Mouse (Mus musculus) stomach, embryonic 14.5 days (tissue): Measurements from ENCODE around the gene Gm49354. TPM values are rescaled to one million over a fixed set of nuclear protein-coding genes. Genes with fewer than 3 reads are reported as not detected.
"Not testable (repeated sequence)": the region's sequence is repeated elsewhere in the genome, so short reads cannot be mapped to it uniquely, and the experiment has no call there.

Experiments
- ATAC-seq: fragments of 200-750 bp; cut with Nextera tagmentation; 2 replicates; pipeline ENCODE4 v1.8.0; 2017; ENCODE audit warnings: low read depth, moderate TSS enrichment; ENCODE audit not compliant: insufficient number of reproducible peaks, insufficient read depth, low FRiP score
- H3K27ac ChIP-seq: fragments of 300-500 bp; sonication (generic); 2 replicates; pipeline ENCODE4 v1.5.1; 2014; ENCODE audit warnings: mild to moderate bottlenecking, low read length, moderate library complexity, mixed read lengths
- H3K27me3 ChIP-seq: fragments of 300-500 bp; sonication (generic); 2 replicates; pipeline ENCODE4 v1.6.1; 2014; ENCODE audit warnings: low read length, control low read depth, mixed read lengths; ENCODE audit not compliant: control insufficient read depth, insufficient read depth
- H3K36me3 ChIP-seq: fragments of 300-500 bp; sonication (generic); 2 replicates; pipeline ENCODE4 v1.6.1; 2014; ENCODE audit warnings: mild to moderate bottlenecking, control low read depth, low read length, moderate library complexity, mixed read lengths; ENCODE audit not compliant: control insufficient read depth, insufficient read depth
- H3K4me1 ChIP-seq: fragments of 300-500 bp; sonication (generic); 2 replicates; pipeline ENCODE4 v1.6.1; 2014; ENCODE audit warnings: low read length, control low read depth, mixed read lengths; ENCODE audit not compliant: control insufficient read depth, insufficient read depth
- H3K4me2 ChIP-seq: fragments of 300-500 bp; sonication (generic); replicated peaks from 2 replicates; pipeline ENCODE4 v1.6.1; 2014; ENCODE audit warnings: low read depth, low read length, control low read depth
- H3K4me3 ChIP-seq: fragments of 300-500 bp; sonication (generic); 2 replicates; pipeline ENCODE4 v1.5.1; 2014; ENCODE audit warnings: low read depth, low read length, control low read depth
- H3K9ac ChIP-seq: fragments of 300-500 bp; sonication (generic); replicated peaks from 2 replicates; pipeline ENCODE4 v1.6.1; 2014; ENCODE audit warnings: low read depth, mild to moderate bottlenecking, control low read depth, low read length, moderate library complexity, mixed read lengths
- H3K9me3 ChIP-seq: fragments of 300-500 bp; sonication (generic); 2 replicates; pipeline ENCODE4 v1.6.1; 2016; ENCODE audit warnings: low read depth, low read length, control low read depth; ENCODE audit not compliant: control insufficient read depth
- WGBS: fragments of 180-500 bp; shearing (Covaris S2); extraction: QIAGEN DNeasy Blood & Tissue Kit; methylation state at CpG from one replicate; pipeline ENCODE4 v1.1.7; 2014; 5-methylcytosine and 5-hydroxymethylcytosine counted together
- polyA plus RNA-seq: library from polyadenylated mRNA; unstranded; fragments of >200 nt; fragmentation: Nextera tagmentation; extraction: Ambion mirVana; gene quantifications from 2 replicates; pipeline ENCODE4 v1.2.1, GENCODE M21; 2014

Gm49354 gene
- polyA plus RNA-seq, 1 experiment from 2014 or later, result not detected

- H3K4me3 ChIP-seq, H3K4me1 ChIP-seq, H3K9ac ChIP-seq, H3K9me3 ChIP-seq, H3K36me3 ChIP-seq, H3K4me2 ChIP-seq, H3K27me3 ChIP-seq, H3K27ac ChIP-seq: not testable (repeated sequence)
- WGBS, result 23% methylated on average over 5 of the region's 6 CpGs
- ATAC-seq, result 0 out of 2 replicates have a peak, but pooled peaks have one; percentile 17
Observed at GRCm38 (mm10) chr13:59734347-59734746, 47.7 kb downstream of the Gm49354 start.

- WGBS, result 88% methylated on average over 2 of the region's 4 CpGs
- H3K27me3 ChIP-seq, result no peaks in the 10 kb centered on the region
- no peak overlapping the region for H3K4me3 ChIP-seq
- H3K4me1 ChIP-seq, result no peaks in the 10 kb centered on the region
- ATAC-seq, result no peak
- no peaks in the 10 kb centered on the region for H3K9me3 ChIP-seq
- H3K36me3 ChIP-seq, result no peaks in the 10 kb centered on the region
- H3K9ac ChIP-seq, result no peak overlapping the region
- no peak overlapping the region for H3K4me2 ChIP-seq
- no peak overlapping the region for H3K27ac ChIP-seq
Observed at GRCm38 (mm10) chr13:59733936-59734335, 48.1 kb downstream of the Gm49354 start.

- H3K27me3 ChIP-seq, result no peaks in the 10 kb centered on the region
- 43% methylated on average over 7 of the region's 7 CpGs for WGBS
- no peaks in the 10 kb centered on the region for H3K9me3 ChIP-seq
- no peak within 1 kb of the TSS for H3K27ac ChIP-seq
- no peak within 1 kb of the TSS for H3K4me3 ChIP-seq
- no peaks in the 10 kb centered on the region for H3K36me3 ChIP-seq
- ATAC-seq, result no peak
- H3K9ac ChIP-seq, result no peak within 1 kb of the TSS
- no peaks in the 10 kb centered on the region for H3K4me1 ChIP-seq
- H3K4me2 ChIP-seq, result no peak within 1 kb of the TSS
Observed at GRCm38 (mm10) chr13:59731652-59732051, 50.4 kb downstream of the Gm49354 start, which contains the start of gene Spata31d1d. Gene Spata31d1d, minus strand, starts transcription at chr13:59731752.

GRCm38 (mm10) chr13:59728378-59729093 lies 53.5 kb downstream of the Gm49354 start:
- Histone ChIP-seq H3K4me2 (no peak overlapping the region), H3K36me3 (no peaks in the 10 kb centered on the region), H3K4me3 (no peak overlapping the region), H3K27ac (no peak overlapping the region), H3K27me3 (no peaks in the 10 kb centered on the region), H3K9ac (no peak overlapping the region), H3K4me1 (no peaks in the 10 kb centered on the region), H3K9me3 (no peaks in the 10 kb centered on the region)
- peak; percentile 89 for ATAC-seq
- WGBS, result 22% methylated on average over 7 of the region's 7 CpGs

GRCm38 (mm10) chr13:59726139-59726867 lies 55.7 kb downstream of the Gm49354 start:
- H3K27me3 ChIP-seq, result no peaks in the 10 kb centered on the region
- no peak overlapping the region for H3K27ac ChIP-seq
- no peaks in the 10 kb centered on the region for H3K36me3 ChIP-seq
- no peaks in the 10 kb centered on the region for H3K9me3 ChIP-seq
- no peak for ATAC-seq
- WGBS, result 27% methylated on average over 29 of the region's 29 CpGs
- H3K4me3 ChIP-seq, result 0 out of 2 replicates have a peak overlapping the region, but pooled peaks have one; percentile 2
- peak overlapping the region; percentile 32 for H3K4me2 ChIP-seq
- H3K4me1 ChIP-seq, result no peaks in the 10 kb centered on the region
- H3K9ac ChIP-seq, result no peak overlapping the region

DNA sequence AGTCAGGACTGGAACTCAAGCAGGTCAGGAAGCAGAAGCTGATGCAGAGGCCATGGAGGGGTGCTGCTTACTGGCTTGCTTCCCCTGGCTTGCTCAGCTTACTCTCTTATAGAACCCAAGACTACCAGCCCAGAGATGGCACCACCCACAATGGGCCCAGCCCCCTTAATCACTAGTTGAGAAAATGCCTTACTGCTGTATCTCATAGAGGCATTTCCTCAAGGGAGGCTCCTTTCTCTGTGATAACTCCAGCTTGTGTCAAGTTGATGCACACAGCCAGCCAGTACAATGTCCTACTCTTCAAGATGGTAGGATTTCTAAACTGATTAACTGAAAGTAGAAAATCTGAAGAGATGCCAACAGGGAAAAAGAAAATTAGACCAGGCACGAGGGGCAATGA lies 60.0 kb downstream of the Gm49354 start:
- not testable (repeated sequence) for H3K27ac ChIP-seq, H3K36me3 ChIP-seq, H3K27me3 ChIP-seq, ATAC-seq, H3K9ac ChIP-seq, H3K4me3 ChIP-seq, H3K4me1 ChIP-seq, H3K4me2 ChIP-seq, H3K9me3 ChIP-seq
- 66% methylated on average over 1 of the region's 1 CpGs for WGBS

- Histone ChIP-seq H3K9me3 (no peaks in the 10 kb centered on the region), H3K4me2 (no peak overlapping the region), H3K27ac (no peak overlapping the region), H3K9ac (no peak overlapping the region), H3K4me1 (no peaks in the 10 kb centered on the region), H3K4me3 (no peak overlapping the region), H3K36me3 (no peaks in the 10 kb centered on the region), H3K27me3 (no peaks in the 10 kb centered on the region)
- 91% methylated on average over 1 of the region's 1 CpGs for WGBS
- no peak for ATAC-seq
Observed at GRCm38 (mm10) chr13:59719475-59719874, 62.6 kb downstream of the Gm49354 start.

DNA sequence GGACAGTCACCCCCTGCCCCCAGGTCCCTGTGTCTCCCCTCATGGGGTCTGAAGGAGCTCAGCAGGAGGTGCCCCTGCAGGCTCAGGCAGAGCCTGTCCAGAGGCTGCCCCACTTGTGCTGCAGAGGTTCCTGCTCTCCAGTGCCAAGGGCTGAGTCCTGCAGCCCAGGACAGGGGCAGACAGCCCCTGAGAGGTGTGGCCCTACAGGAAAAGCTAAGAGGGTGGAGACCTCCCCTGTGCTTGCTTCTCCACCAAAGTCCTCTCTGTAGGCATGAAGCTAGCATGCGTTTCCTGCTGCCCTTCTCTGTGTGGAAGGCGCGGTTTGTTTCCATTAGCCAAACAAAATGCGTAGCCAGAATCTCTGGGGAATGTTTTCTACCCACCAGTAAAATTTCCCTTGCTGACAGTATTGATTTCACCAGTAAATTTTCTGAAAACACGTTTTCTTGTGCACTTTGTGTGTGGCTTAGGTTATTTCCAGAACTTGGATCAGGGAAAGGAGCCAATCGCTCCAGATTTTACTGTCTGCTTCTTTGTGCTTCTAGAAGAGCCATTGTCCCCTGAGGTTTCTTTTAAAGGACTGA lies 63.1 kb downstream of the Gm49354 start:
- H3K36me3 ChIP-seq, H3K9ac ChIP-seq, H3K4me1 ChIP-seq, H3K4me2 ChIP-seq, H3K27ac ChIP-seq, H3K4me3 ChIP-seq, H3K27me3 ChIP-seq, H3K9me3 ChIP-seq: not testable (repeated sequence)
- ATAC-seq, result peak; percentile 77
- 25% methylated on average over 6 of the region's 6 CpGs for WGBS
